ENCODE assay signal across 18 mouse cellular contexts in genomic region chr13:115508646-115509045, GRCm38 (mm10).
A peak's percentile ranks its signal among the peaks of the same experiment; 100 is the strongest.
DNase-seq lines count a peak whose midpoint lies in the region; ATAC-seq lines count a peak whose summit lies in the region.
"Had no signal": no experiment of that assay in that cellular context is flagged by ENCODE, and none has a peak within 500 bp of the region (broad histone marks: within the 10 kb centered on the region; RNA-seq: fewer than 3 reads in every experiment).

No protein-coding gene starts in this region.

- no peaks in the 10 kb centered on the region for H3K27me3 ChIP-seq in forebrain, embryonic 13.5 days
- no peaks in the 10 kb centered on the region for H3K27me3 ChIP-seq in forebrain, embryonic 10.5 days (ENCODE audit: poor library complexity, severe bottlenecking)
- H3K27me3 ChIP-seq in midbrain, embryonic 14.5 days (ENCODE audit: control insufficient read depth, insufficient read depth, low read length) = no peaks in the 10 kb centered on the region
- H3K27me3 ChIP-seq in midbrain, embryonic 13.5 days = no peaks in the 10 kb centered on the region
- H3K27me3 ChIP-seq in hindbrain, embryonic 12.5 days = no peaks in the 10 kb centered on the region
- H3K27me3 ChIP-seq in neural tube, embryonic 14.5 days (ENCODE audit: control insufficient read depth, insufficient read depth, low read length) = no peaks in the 10 kb centered on the region
- H3K27me3 ChIP-seq: CH12.LX; heart, embryonic 13.5 days; stomach, embryonic 15.5 days had no signal

- 57% methylated on average over 3 of the region's 3 CpGs for WGBS in forebrain, embryonic 13.5 days
- WGBS in forebrain, embryonic 10.5 days = 86% methylated on average over 3 of the region's 3 CpGs
- WGBS in midbrain, embryonic 14.5 days = 31% methylated on average over 3 of the region's 3 CpGs
- WGBS in midbrain, embryonic 13.5 days = 44% methylated on average over 3 of the region's 3 CpGs
- 48% methylated on average over 3 of the region's 3 CpGs for WGBS in hindbrain, embryonic 12.5 days
- WGBS in neural tube, embryonic 14.5 days = 25% methylated on average over 3 of the region's 3 CpGs

- H3K36me3 ChIP-seq in forebrain, embryonic 13.5 days (ENCODE audit: poor library complexity, severe bottlenecking) = no peaks in the 10 kb centered on the region
- H3K36me3 ChIP-seq in forebrain, embryonic 10.5 days (replicated peaks) = no peaks in the 10 kb centered on the region
- H3K36me3 ChIP-seq in midbrain, embryonic 14.5 days (ENCODE audit: control insufficient read depth, insufficient read depth, low read length) = no peaks in the 10 kb centered on the region
- no peaks in the 10 kb centered on the region for H3K36me3 ChIP-seq in midbrain, embryonic 13.5 days
- no peaks in the 10 kb centered on the region for H3K36me3 ChIP-seq in hindbrain, embryonic 12.5 days
- H3K36me3 ChIP-seq in neural tube, embryonic 14.5 days (ENCODE audit: control insufficient read depth, insufficient read depth, low read length) = no peaks in the 10 kb centered on the region
- H3K36me3 ChIP-seq: heart, embryonic 13.5 days; stomach, embryonic 15.5 days had no signal

- no peak overlapping the region for H3K4me3 ChIP-seq in forebrain, embryonic 13.5 days
- no peak overlapping the region for H3K4me3 ChIP-seq in forebrain, embryonic 10.5 days
- H3K4me3 ChIP-seq in midbrain, embryonic 14.5 days (replicated peaks; ENCODE audit: low read depth, low read length) = no peak overlapping the region
- H3K4me3 ChIP-seq in midbrain, embryonic 13.5 days (replicated peaks) = no peak overlapping the region
- H3K4me3 ChIP-seq in hindbrain, embryonic 12.5 days = no peak overlapping the region
- no peak overlapping the region for H3K4me3 ChIP-seq in neural tube, embryonic 14.5 days (ENCODE audit: low read depth, low read length)
- H3K4me3 ChIP-seq: heart, embryonic 13.5 days; stomach, embryonic 15.5 days had no signal

- H3K4me2 ChIP-seq in forebrain, embryonic 13.5 days = no peak overlapping the region
- no peak overlapping the region for H3K4me2 ChIP-seq in midbrain, embryonic 14.5 days (ENCODE audit: low read length)
- H3K4me2 ChIP-seq in midbrain, embryonic 13.5 days (replicated peaks) = no peak overlapping the region
- H3K4me2 ChIP-seq in hindbrain, embryonic 12.5 days (replicated peaks) = no peak overlapping the region
- no peak overlapping the region for H3K4me2 ChIP-seq in neural tube, embryonic 14.5 days (ENCODE audit: low read depth, low read length)
- H3K4me2 ChIP-seq: heart, embryonic 13.5 days; stomach, embryonic 15.5 days had no signal

- H3K9me3 ChIP-seq in forebrain, embryonic 13.5 days (replicated peaks) = peaks cover 5% of the 10 kb centered on the region; the same call in 1 of the 2 replicates
- H3K9me3 ChIP-seq in forebrain, embryonic 10.5 days = peaks cover 6% of the 10 kb centered on the region
- H3K9me3 ChIP-seq in midbrain, embryonic 14.5 days (ENCODE audit: control insufficient read depth, low read length) = peaks cover 6% of the 10 kb centered on the region; the same call in 1 of the 2 replicates
- H3K9me3 ChIP-seq in midbrain, embryonic 13.5 days = no peaks in the 10 kb centered on the region
- peaks cover 6% of the 10 kb centered on the region; the same call in 1 of the 2 replicates for H3K9me3 ChIP-seq in hindbrain, embryonic 12.5 days (replicated peaks)
- no peaks in the 10 kb centered on the region for H3K9me3 ChIP-seq in neural tube, embryonic 14.5 days (ENCODE audit: control insufficient read depth, low read length)
- H3K9me3 ChIP-seq: heart, embryonic 13.5 days; stomach, embryonic 15.5 days had no signal

- no peak overlapping the region for H3K27ac ChIP-seq in forebrain, embryonic 13.5 days
- H3K27ac ChIP-seq in forebrain, embryonic 10.5 days = no peak overlapping the region
- H3K27ac ChIP-seq in midbrain, embryonic 14.5 days (replicated peaks; ENCODE audit: low read depth, low read length) = no peak overlapping the region
- H3K27ac ChIP-seq in midbrain, embryonic 13.5 days = no peak overlapping the region
- no peak overlapping the region for H3K27ac ChIP-seq in hindbrain, embryonic 12.5 days
- 0 out of 2 replicates have a peak overlapping the region, but pooled peaks have one; percentile 34 for H3K27ac ChIP-seq in neural tube, embryonic 14.5 days (ENCODE audit: low read depth, low read length)
- H3K27ac ChIP-seq: heart, embryonic 13.5 days; stomach, embryonic 15.5 days had no signal

- DNase-seq in forebrain, embryonic 10.5 days (ENCODE audit: extremely low spot score, low spot score) = no peak
- DNase-seq in midbrain, embryonic 14.5 days = peak; percentile 27
- no peak for DNase-seq in urinary bladder, postnatal 25 days (ENCODE audit: low spot score)
- DNase-seq: adrenal gland, postnatal 25 days; cerebellum, postnatal 10 days; gastrocnemius, postnatal 36 days; heart, postnatal 4 days; kidney, adult 8-10 months; layer of hippocampus, adult 9-11 months; lung, postnatal 4 days had no signal

- ATAC-seq in forebrain, embryonic 13.5 days = peak; percentile 55
- ATAC-seq in midbrain, embryonic 14.5 days (ENCODE audit: low FRiP score, low TSS enrichment) = no peak
- ATAC-seq in midbrain, embryonic 13.5 days = no peak; the same call in 1 of the 2 replicates
- ATAC-seq in hindbrain, embryonic 12.5 days (ENCODE audit: low FRiP score) = peak; percentile 80
- ATAC-seq in neural tube, embryonic 14.5 days (ENCODE audit: low read depth) = peak; percentile 73; the same call in 1 of the 2 replicates
- no peak for ATAC-seq in megakaryocyte, adult 5-6 weeks (ENCODE audit: poor library complexity, severe bottlenecking)

- H3K9ac ChIP-seq in forebrain, embryonic 13.5 days = no peak overlapping the region
- H3K9ac ChIP-seq in midbrain, embryonic 14.5 days (replicated peaks; ENCODE audit: low read length) = no peak overlapping the region
- no peak overlapping the region for H3K9ac ChIP-seq in midbrain, embryonic 13.5 days (replicated peaks)
- no peak overlapping the region for H3K9ac ChIP-seq in hindbrain, embryonic 12.5 days
- H3K9ac ChIP-seq in neural tube, embryonic 14.5 days (replicated peaks; ENCODE audit: low read depth, low read length) = no peak overlapping the region
- H3K9ac ChIP-seq: heart, embryonic 13.5 days; stomach, embryonic 15.5 days had no signal

- no peaks in the 10 kb centered on the region for H3K4me1 ChIP-seq in forebrain, embryonic 13.5 days
- no peaks in the 10 kb centered on the region for H3K4me1 ChIP-seq in forebrain, embryonic 10.5 days
- no peaks in the 10 kb centered on the region for H3K4me1 ChIP-seq in midbrain, embryonic 14.5 days (ENCODE audit: control insufficient read depth, insufficient read depth, low read length)
- H3K4me1 ChIP-seq in midbrain, embryonic 13.5 days (replicated peaks) = no peaks in the 10 kb centered on the region
- 0 out of 2 replicates have a peak, but pooled peaks cover 2% of the 10 kb centered on the region for H3K4me1 ChIP-seq in hindbrain, embryonic 12.5 days
- H3K4me1 ChIP-seq in neural tube, embryonic 14.5 days (ENCODE audit: control insufficient read depth, insufficient read depth, low read length) = peaks cover 4% of the 10 kb centered on the region; the same call in 1 of the 2 replicates
- H3K4me1 ChIP-seq: heart, embryonic 13.5 days; stomach, embryonic 15.5 days had no signal

Comparison
In these comparisons a context has a peak if more than half of its experiments do, and no peak if none do; other contexts are left out.
1. ATAC-seq: peak in forebrain, embryonic 13.5 days (single experiment), hindbrain, embryonic 12.5 days (single experiment) and neural tube, embryonic 14.5 days (single experiment); none in midbrain, embryonic 14.5 days (single experiment), midbrain, embryonic 13.5 days (single experiment) and megakaryocyte, adult 5-6 weeks (single experiment).